Mouse (Mus musculus): ENCODE data around the gene Wfdc18. TPM values are rescaled to one million over a fixed set of nuclear protein-coding genes. Genes with fewer than 3 reads are reported as not detected.

The Wfdc18 gene
- polyA plus RNA-seq, 1 experiment from 2014 or later, result not detected

DNA sequence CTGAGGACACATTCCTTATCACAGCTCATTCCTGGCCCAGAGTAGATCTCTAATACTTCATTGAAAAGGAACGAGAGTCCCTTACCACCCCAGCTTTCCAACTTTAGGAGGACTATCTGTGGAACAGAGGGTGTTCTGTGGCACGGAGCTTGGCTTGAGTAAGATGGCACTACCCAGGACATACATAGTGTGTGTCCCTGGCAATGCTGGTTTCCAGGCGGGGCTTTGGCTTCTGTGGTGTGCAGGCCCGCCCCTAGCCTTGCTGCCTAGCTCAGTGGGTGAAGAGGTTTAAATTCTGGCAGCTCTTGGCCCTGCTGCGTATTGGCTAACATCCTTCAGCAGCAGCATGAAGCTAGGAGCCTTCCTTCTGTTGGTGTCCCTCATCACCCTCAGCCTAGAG, 37.9 kb downstream of the Wfdc18 start, which contains the start of gene Wfdc21:
TSS of gene Wfdc21 (plus strand) at position 260 of the 400 bp plus-strand sequence.
- Histone ChIP-seq H3K9ac (no peak within 1 kb of the TSS), H3K9me3 (no peaks in the 10 kb centered on the region), H3K4me2 (no peak within 1 kb of the TSS), H3K4me3 (no peak within 1 kb of the TSS), H3K36me3 (no peaks in the 10 kb centered on the region), H3K27me3 (peaks cover 19% of the 10 kb centered on the region), H3K27ac (replicated peaks) (no peak within 1 kb of the TSS), H3K4me1 (replicated peaks) (no peaks in the 10 kb centered on the region)
- WGBS, result 78% methylated on average over 5 of the region's 5 CpGs
- no peak for ATAC-seq (ENCODE audit: low FRiP score, low read depth)

DNA sequence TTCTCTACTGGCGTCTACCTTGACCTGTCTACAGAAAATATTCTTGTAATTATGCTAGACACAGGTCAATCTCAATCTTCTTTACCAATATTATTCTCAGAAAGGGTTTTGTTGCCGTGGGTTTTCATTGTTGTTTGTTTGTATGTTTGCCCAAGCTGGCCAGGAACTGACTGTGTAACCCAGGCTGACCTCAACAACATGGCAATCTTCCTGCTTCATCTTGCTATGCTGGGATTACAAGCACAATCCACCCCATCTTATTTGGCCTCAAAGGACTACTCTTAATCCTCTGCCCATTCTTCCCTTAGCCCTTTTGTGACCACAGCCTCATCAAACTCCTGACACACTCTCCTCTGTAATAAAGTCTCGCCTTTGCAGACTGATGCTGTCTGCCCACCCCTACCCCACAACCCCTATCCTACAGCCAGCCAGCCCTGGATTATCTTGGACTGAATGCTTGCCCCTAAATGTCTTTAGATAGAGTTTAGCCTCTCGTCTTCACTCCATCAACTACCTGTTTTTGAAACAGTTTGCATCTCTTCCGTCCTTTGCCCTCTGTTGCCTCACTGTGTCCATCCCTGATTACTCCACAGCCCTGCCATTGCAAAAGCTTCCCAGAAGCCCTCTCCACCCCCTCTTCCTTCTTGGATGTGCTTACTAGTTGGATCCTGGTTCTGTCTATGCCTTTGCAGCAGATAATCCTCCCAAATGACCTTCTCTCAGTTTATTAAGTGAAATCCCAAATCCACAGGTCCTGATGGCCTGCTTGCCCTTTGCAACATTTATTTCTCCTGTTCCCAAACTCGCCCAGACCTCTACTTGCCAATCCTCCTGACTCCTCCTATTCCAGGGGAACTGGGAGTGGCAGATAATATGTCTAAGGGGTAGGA, 38.8 kb downstream of the Wfdc18 start:
- Histone ChIP-seq H3K9me3 (no peaks in the 10 kb centered on the region), H3K4me3 (no peak overlapping the region), H3K9ac (no peak overlapping the region), H3K4me1 (replicated peaks) (no peaks in the 10 kb centered on the region), H3K27ac (replicated peaks) (no peak overlapping the region), H3K36me3 (no peaks in the 10 kb centered on the region), H3K27me3 (peaks cover 28% of the 10 kb centered on the region), H3K4me2 (no peak overlapping the region)
- 70% methylated on average over 6 of the region's 6 CpGs for WGBS
- ATAC-seq (ENCODE audit: low FRiP score, low read depth), result no peak

DNA sequence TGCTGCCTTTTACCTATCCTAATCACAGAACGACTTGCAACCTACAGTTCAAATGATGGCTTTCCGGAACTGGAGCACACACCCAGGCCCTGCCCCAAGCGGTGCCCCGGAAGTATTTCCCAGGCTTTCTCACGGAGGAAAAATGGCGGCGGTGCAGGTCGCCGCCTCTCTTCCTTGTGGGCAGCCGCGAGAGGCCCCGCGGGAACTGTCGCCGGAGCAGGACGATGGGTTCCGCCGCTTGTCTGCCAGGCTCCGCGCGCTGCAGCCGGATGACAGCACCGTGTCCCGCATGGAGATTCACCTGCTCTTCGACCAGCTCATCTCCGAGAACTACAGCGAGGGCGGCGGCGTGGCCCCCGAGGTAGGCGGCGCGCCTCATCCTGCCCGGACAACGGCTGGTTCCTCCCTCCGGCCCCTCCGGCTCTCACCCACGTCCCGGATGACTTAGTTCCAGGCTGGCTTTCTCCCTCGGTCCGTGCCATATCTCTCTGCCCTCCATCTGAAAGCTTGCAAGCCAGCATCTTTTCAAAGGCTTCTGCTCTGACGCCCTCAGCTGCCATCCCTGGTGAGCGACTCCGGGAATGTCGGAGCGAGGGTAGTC, 44.9 kb downstream of the Wfdc18 start, which contains the start of gene Heatr6:
TSS of gene Heatr6 (plus strand) at position 116 of the 601 bp plus-strand sequence.
- Histone ChIP-seq H3K4me2 (peak within 1 kb of the TSS; percentile 74), H3K9me3 (no peaks in the 10 kb centered on the region), H3K36me3 (peaks cover 26% of the 10 kb centered on the region), H3K27ac (replicated peaks) (peak within 1 kb of the TSS; percentile 92), H3K4me1 (replicated peaks) (peaks cover 21% of the 10 kb centered on the region), H3K27me3 (peaks cover 18% of the 10 kb centered on the region), H3K9ac (peak within 1 kb of the TSS; percentile 80), H3K4me3 (peak within 1 kb of the TSS; percentile 76)
- under 1% methylated on average over 47 of the region's 47 CpGs for WGBS
- ATAC-seq (ENCODE audit: low FRiP score, low read depth), result peak; percentile 97

DNA sequence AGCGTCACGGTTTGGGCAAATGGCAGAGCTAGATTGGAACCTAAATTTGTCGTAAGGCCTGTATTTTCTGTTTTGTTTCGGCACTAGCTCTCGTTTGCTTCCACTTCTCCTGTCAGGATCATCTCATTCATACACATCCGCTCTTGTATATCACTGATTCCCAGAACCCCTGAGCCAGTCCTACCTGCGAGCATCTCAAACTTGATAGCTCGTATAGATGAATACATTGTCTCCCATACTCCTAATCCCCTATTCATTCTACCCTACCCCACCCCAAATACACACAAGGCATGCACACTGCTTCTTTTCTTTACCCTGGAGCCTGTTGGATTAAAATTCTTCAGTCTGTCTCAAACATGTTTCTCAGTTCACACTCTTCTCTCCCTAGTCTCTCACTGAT, 45.4 kb downstream of the Wfdc18 start:
- Histone ChIP-seq H3K9ac (peak overlapping the region; percentile 80), H3K27me3 (peaks cover 14% of the 10 kb centered on the region), H3K9me3 (no peaks in the 10 kb centered on the region), H3K27ac (replicated peaks) (peak overlapping the region; percentile 92), H3K4me2 (peak overlapping the region; percentile 74), H3K4me1 (replicated peaks) (peaks cover 21% of the 10 kb centered on the region), H3K36me3 (peaks cover 32% of the 10 kb centered on the region), H3K4me3 (peak overlapping the region; percentile 76)
- 4% methylated on average over 8 of the region's 8 CpGs for WGBS
- ATAC-seq (ENCODE audit: low FRiP score, low read depth), result no peak

Other genes with a start within 250 kb of the Wfdc18 start
- 4.2 TPM in 2 replicates for gene Mmp28, start 245.9 kb upstream of the Wfdc18 start, polyA plus RNA-seq (2015; fragmentation: Nextera tagmentation; extraction: Ambion mirVana)
- gene Taf15, start 235.9 kb upstream of the Wfdc18 start, polyA plus RNA-seq (2015; fragmentation: Nextera tagmentation; extraction: Ambion mirVana), result 9.9 and 12.2 TPM in 2 replicates
- not detected in 2 replicates for gene Heatr9, start 186.8 kb upstream of the Wfdc18 start, polyA plus RNA-seq (2015; fragmentation: Nextera tagmentation; extraction: Ambion mirVana)
- gene Ccl5, start 178.5 kb upstream of the Wfdc18 start, polyA plus RNA-seq (2015; fragmentation: Nextera tagmentation; extraction: Ambion mirVana), result 1.3 TPM in 1 of 2 replicates, not detected in the other
- 3.0 and 3.9 TPM in 2 replicates for gene Ccl9, start 130.4 kb upstream of the Wfdc18 start, polyA plus RNA-seq (2015; fragmentation: Nextera tagmentation; extraction: Ambion mirVana)
- gene Ccl6, start 115.9 kb upstream of the Wfdc18 start, polyA plus RNA-seq (2015; fragmentation: Nextera tagmentation; extraction: Ambion mirVana), result 2.7 and 4.6 TPM in 2 replicates
- not detected in 2 replicates for gene Rpl9-ps1, start 63.4 kb upstream of the Wfdc18 start, polyA plus RNA-seq (2015; fragmentation: Nextera tagmentation; extraction: Ambion mirVana)
- 0.94 and 1.8 TPM in 2 replicates for gene Ccl3, start 59.7 kb upstream of the Wfdc18 start, polyA plus RNA-seq (2015; fragmentation: Nextera tagmentation; extraction: Ambion mirVana)
- gene Ccl4, start 46.4 kb upstream of the Wfdc18 start, polyA plus RNA-seq (2015; fragmentation: Nextera tagmentation; extraction: Ambion mirVana), result 0.80 and 2.0 TPM in 2 replicates
- gene Wfdc17, start 5.0 kb upstream of the Wfdc18 start, polyA plus RNA-seq (2015; fragmentation: Nextera tagmentation; extraction: Ambion mirVana), result 1.00 and 1.0 TPM in 2 replicates
- not detected in 2 replicates for gene Wfdc21, start 37.9 kb downstream of the Wfdc18 start, polyA plus RNA-seq (2015; fragmentation: Nextera tagmentation; extraction: Ambion mirVana)
- 31.3 and 32.7 TPM in 2 replicates for gene Heatr6, start 44.7 kb downstream of the Wfdc18 start, polyA plus RNA-seq (2015; fragmentation: Nextera tagmentation; extraction: Ambion mirVana)
- 0.20 and 0.26 TPM in 2 replicates for gene Hnf1b, start 141.0 kb downstream of the Wfdc18 start, polyA plus RNA-seq (2015; fragmentation: Nextera tagmentation; extraction: Ambion mirVana)
- 20.9 and 21.3 TPM in 2 replicates for gene Ddx52, start 233.0 kb downstream of the Wfdc18 start, polyA plus RNA-seq (2015; fragmentation: Nextera tagmentation; extraction: Ambion mirVana)